Mouse (Mus musculus): ENCODE measurements around the gene Spata1. TPM values are rescaled to one million over a fixed set of nuclear protein-coding genes. Genes with fewer than 3 reads are reported as not detected.

The Spata1 gene
- polyA plus RNA-seq, 1 experiment from 2014 or later, result 4.2 TPM

DNA sequence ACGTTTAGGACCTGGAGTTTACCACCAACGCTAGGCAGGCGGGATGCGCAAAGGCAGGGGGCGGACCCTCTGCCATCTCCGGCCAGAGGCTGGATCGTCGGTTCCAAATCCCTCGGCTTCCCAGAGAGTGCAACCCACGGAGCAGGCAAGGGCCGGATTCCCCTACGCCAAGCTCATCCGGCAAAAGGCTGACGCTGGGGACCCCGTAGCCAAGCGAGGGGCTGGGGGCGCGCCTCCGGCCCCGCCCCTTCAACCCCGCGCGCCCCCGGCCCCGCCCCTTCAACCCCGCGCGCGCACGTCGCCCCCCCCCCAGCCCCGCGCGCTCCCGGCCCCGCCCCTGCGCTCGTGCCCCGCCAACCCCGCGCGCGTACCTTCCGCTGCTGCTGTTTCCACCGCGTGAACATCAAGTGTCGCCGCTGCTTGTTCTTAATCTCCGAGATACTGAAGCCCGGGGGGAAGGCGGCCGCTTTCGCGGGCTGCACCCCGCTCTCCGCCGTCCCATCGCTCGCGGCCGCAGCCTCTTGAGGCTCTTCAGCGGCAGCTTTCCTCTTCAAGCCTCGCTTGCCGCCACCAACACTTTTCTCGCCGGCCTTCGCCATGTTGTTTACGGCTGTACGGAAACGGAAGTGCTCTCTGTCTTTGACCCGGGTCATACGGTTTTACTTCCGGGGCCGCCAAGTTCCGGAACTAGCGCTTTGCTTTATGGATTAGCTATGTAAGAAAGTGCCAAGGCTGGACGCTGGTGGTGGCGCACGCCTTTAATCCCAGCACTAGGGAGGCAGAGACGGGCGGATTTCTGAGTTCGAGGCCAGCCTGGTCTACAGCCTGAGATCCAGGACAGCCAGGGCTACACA lies 21.5 kb upstream of the Spata1 start, which contains the start of gene Rpf1:
TSS of gene Rpf1 (minus strand) at position 632 of the 854 bp plus-strand sequence.
- Histone ChIP-seq H3K36me3 (ENCODE audit: insufficient read depth) (peaks cover 25% of the 10 kb centered on the region), H3K4me2 (peak within 1 kb of the TSS; percentile 76), H3K27me3 (ENCODE audit: insufficient read depth, low read length) (no peaks in the 10 kb centered on the region), H3K9ac (peak within 1 kb of the TSS; percentile 83), H3K9me3 (ENCODE audit: low read depth, low read length) (no peaks in the 10 kb centered on the region), H3K27ac (ENCODE audit: low read depth) (peak within 1 kb of the TSS; percentile 98), H3K4me1 (ENCODE audit: insufficient read depth) (no peaks in the 10 kb centered on the region), H3K4me3 (ENCODE audit: low read depth, low read length) (peak within 1 kb of the TSS; percentile 74)
- no peak for TF ChIP-seq CTCF (IDR thresholded peaks at IDR 0.05; ENCODE audit: low read depth)
- DNase-seq, result peak; percentile 97
- WGBS, result under 1% methylated on average over 63 of the region's 82 CpGs
- ATAC-seq (ENCODE audit: insufficient read depth), result peak; percentile 96

- H3K36me3 ChIP-seq (ENCODE audit: insufficient read depth), result peaks cover 30% of the 10 kb centered on the region
- 0 out of 2 replicates have a peak, but pooled peaks have one; percentile 6 for TF ChIP-seq CTCF (IDR thresholded peaks at IDR 0.05; ENCODE audit: low read depth)
- H3K4me2 ChIP-seq, result peak overlapping the region; percentile 76
- WGBS, result 28% methylated on average over 5 of the region's 5 CpGs
- peak overlapping the region; percentile 83 for H3K9ac ChIP-seq
- peak overlapping the region; percentile 74 for H3K4me3 ChIP-seq (ENCODE audit: low read depth, low read length)
- DNase-seq (no peak), ATAC-seq (ENCODE audit: insufficient read depth) (peak; percentile 9; the same call in 1 of the 2 replicates)
- H3K4me1 ChIP-seq (ENCODE audit: insufficient read depth), result no peaks in the 10 kb centered on the region
- H3K9me3 ChIP-seq (ENCODE audit: low read depth, low read length), result no peaks in the 10 kb centered on the region
- no peaks in the 10 kb centered on the region for H3K27me3 ChIP-seq (ENCODE audit: insufficient read depth, low read length)
- H3K27ac ChIP-seq (ENCODE audit: low read depth), result peak overlapping the region; percentile 98
Measured at GRCm38 (mm10) chr3:146520226-146520797, 20.8 kb upstream of the Spata1 start.

GRCm38 (mm10) chr3:146506711-146507110 lies 7.2 kb upstream of the Spata1 start:
- H3K27me3 ChIP-seq (ENCODE audit: insufficient read depth, low read length), result no peaks in the 10 kb centered on the region
- no peak overlapping the region for H3K4me2 ChIP-seq
- no peak for DNase-seq
- TF ChIP-seq CTCF (IDR thresholded peaks at IDR 0.05; ENCODE audit: low read depth), result no peak
- no peaks in the 10 kb centered on the region for H3K9me3 ChIP-seq (ENCODE audit: low read depth, low read length)
- no peak for ATAC-seq (ENCODE audit: insufficient read depth)
- H3K4me1 ChIP-seq (ENCODE audit: insufficient read depth), result peaks cover 3% of the 10 kb centered on the region; the same call in 1 of the 2 replicates
- H3K27ac ChIP-seq (ENCODE audit: low read depth), result no peak overlapping the region
- no peak overlapping the region for H3K9ac ChIP-seq
- H3K36me3 ChIP-seq (ENCODE audit: insufficient read depth), result peaks cover 81% of the 10 kb centered on the region
- H3K4me3 ChIP-seq (ENCODE audit: low read depth, low read length), result no peak overlapping the region
- WGBS, result 96% methylated on average over 7 of the region's 7 CpGs

- Histone ChIP-seq H3K27ac (ENCODE audit: low read depth) (no peak overlapping the region), H3K9ac (peak overlapping the region; percentile 96), H3K4me2 (peak overlapping the region; percentile 85), H3K9me3 (ENCODE audit: low read depth, low read length) (no peaks in the 10 kb centered on the region), H3K4me3 (ENCODE audit: low read depth, low read length) (peak overlapping the region; percentile 84), H3K36me3 (ENCODE audit: insufficient read depth) (peaks cover 35% of the 10 kb centered on the region), H3K4me1 (ENCODE audit: insufficient read depth) (peaks cover 8% of the 10 kb centered on the region; the same call in 1 of the 2 replicates), H3K27me3 (ENCODE audit: insufficient read depth, low read length) (no peaks in the 10 kb centered on the region)
- 41% methylated on average over 5 of the region's 5 CpGs for WGBS
- no peak for TF ChIP-seq CTCF (IDR thresholded peaks at IDR 0.05; ENCODE audit: low read depth)
- ATAC-seq (ENCODE audit: insufficient read depth), result no peak
- no peak for DNase-seq
Measured at GRCm38 (mm10) chr3:146501601-146502123, 2.1 kb upstream of the Spata1 start.

DNA sequence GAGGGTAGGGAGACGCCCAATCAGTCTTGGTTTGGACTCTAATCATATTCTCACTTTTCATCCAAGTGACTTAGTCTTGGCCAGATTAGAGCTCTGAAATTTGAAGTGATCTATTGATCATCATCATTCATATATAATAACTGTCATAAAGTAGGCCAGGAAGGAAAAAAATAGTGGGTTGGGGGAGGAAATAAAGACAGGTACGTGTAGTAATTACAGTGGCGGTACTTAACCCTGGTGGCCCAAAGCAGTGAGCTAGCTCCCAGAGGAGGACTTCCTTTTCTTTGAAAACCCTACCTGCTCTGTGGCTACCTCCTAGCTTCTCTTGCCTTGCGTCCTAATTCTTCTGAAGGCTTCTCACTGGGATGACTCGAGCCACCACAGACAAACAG lies 1.3 kb upstream of the Spata1 start:
- no peaks in the 10 kb centered on the region for H3K9me3 ChIP-seq (ENCODE audit: low read depth, low read length)
- TF ChIP-seq CTCF (IDR thresholded peaks at IDR 0.05; ENCODE audit: low read depth), result no peak
- peak overlapping the region; percentile 97 for H3K27ac ChIP-seq (ENCODE audit: low read depth)
- WGBS, result 4% methylated on average over 5 of the region's 5 CpGs
- ATAC-seq (ENCODE audit: insufficient read depth), result no peak
- peaks cover 28% of the 10 kb centered on the region for H3K36me3 ChIP-seq (ENCODE audit: insufficient read depth)
- H3K4me2 ChIP-seq, result peak overlapping the region; percentile 85
- H3K9ac ChIP-seq, result peak overlapping the region; percentile 96
- H3K27me3 ChIP-seq (ENCODE audit: insufficient read depth, low read length), result no peaks in the 10 kb centered on the region
- peaks cover 8% of the 10 kb centered on the region; the same call in 1 of the 2 replicates for H3K4me1 ChIP-seq (ENCODE audit: insufficient read depth)
- DNase-seq, result no peak
- peak overlapping the region; percentile 84 for H3K4me3 ChIP-seq (ENCODE audit: low read depth, low read length)

- Histone ChIP-seq H3K27ac (ENCODE audit: low read depth) (peak overlapping the region; percentile 97), H3K4me2 (peak overlapping the region; percentile 85), H3K9me3 (ENCODE audit: low read depth, low read length) (no peaks in the 10 kb centered on the region), H3K4me3 (ENCODE audit: low read depth, low read length) (peak overlapping the region; percentile 84), H3K4me1 (ENCODE audit: insufficient read depth) (peaks cover 8% of the 10 kb centered on the region; the same call in 1 of the 2 replicates), H3K9ac (peak overlapping the region; percentile 96), H3K36me3 (ENCODE audit: insufficient read depth) (peaks cover 22% of the 10 kb centered on the region), H3K27me3 (ENCODE audit: insufficient read depth, low read length) (no peaks in the 10 kb centered on the region)
- DNase-seq, result peak; percentile 77
- under 1% methylated on average over 54 of the region's 57 CpGs for WGBS
- no peak for TF ChIP-seq CTCF (IDR thresholded peaks at IDR 0.05; ENCODE audit: low read depth)
- ATAC-seq (ENCODE audit: insufficient read depth), result peak; percentile 82
Measured at GRCm38 (mm10) chr3:146500003-146500809, 653 bp upstream of the Spata1 start.

All from lung, embryonic 14.5 days (tissue).